Mouse (Mus musculus) CH12.LX (cell line): ENCODE measurements at regions not wholly inside any gene's neighbourhood (a gene's known extent, or its start where the extent isn't known, plus 50 kb on each side); places are given as distances from the start of the nearest gene placed in this dataset.

ENCODE experiments used
- DNase-seq: peaks from one replicate; pipeline ENCODE4 v3.0.0-alpha.2; 2013; ENCODE audit errors: extremely low read depth
- H3K27ac ChIP-seq: 2 replicates; pipeline ENCODE4 v1.5.1; 2012; ENCODE audit warnings: low read depth, mild to moderate bottlenecking, control low read depth, moderate library complexity; ENCODE audit not compliant: insufficient read depth
- H3K27me3 ChIP-seq: replicated peaks from 2 replicates; pipeline ENCODE3; 2012; ENCODE audit warnings: inconsistent platforms
- H3K36me3 ChIP-seq, 2 experiments: replicated peaks in 1 of 2; 2 replicates each; pipeline versions ENCODE3 to v1.6.1; 2012; ENCODE audit warnings: inconsistent platforms in 1 of 2, low read length in 1 of 2, mild to moderate bottlenecking in 1 of 2, mixed read lengths in 1 of 2, moderate library complexity in 1 of 2; ENCODE audit not compliant: control insufficient read depth in 1 of 2, insufficient read depth in 1 of 2
- H3K4me1 ChIP-seq, 2 experiments: 2 replicates each; pipeline ENCODE4 v1.6.1; 2012; ENCODE audit warnings: inconsistent platforms in 1 of 2, moderate library complexity in 1 of 2; ENCODE audit not compliant: insufficient read depth in 2 of 2, control insufficient read depth in 1 of 2
- H3K4me2 ChIP-seq: 2 replicates; pipeline ENCODE4 v1.6.1; 2012; ENCODE audit warnings: low read depth, mild to moderate bottlenecking, control low read depth; ENCODE audit not compliant: poor library complexity, insufficient read depth, severe bottlenecking
- H3K4me3 ChIP-seq, 3 experiments: fragments of 150-350 bp in 1 of 3; sonication (generic) in 1 of 3; replicated peaks in 1 of 3; 2 replicates each; pipeline versions ENCODE3 to v1.5.1; 2011 to 2012; ENCODE audit warnings: low read depth in 2 of 3, low read length in 2 of 3, mild to moderate bottlenecking in 2 of 3, moderate library complexity in 2 of 3, control low read depth in 1 of 3, improper control_type of control experiment in 1 of 3, inconsistent platforms in 1 of 3, mixed read lengths in 1 of 3; ENCODE audit not compliant: poor library complexity in 1 of 3
- H3K79me2 ChIP-seq: replicated peaks from 2 replicates; pipeline ENCODE4 v1.6.1; 2012; ENCODE audit warnings: mild to moderate bottlenecking, moderate library complexity; ENCODE audit not compliant: control insufficient read depth, poor library complexity, insufficient read depth, severe bottlenecking; ENCODE audit errors: extremely low read depth
- H3K9ac ChIP-seq: 2 replicates; pipeline ENCODE4 v1.6.1; 2012; ENCODE audit warnings: low read depth, mild to moderate bottlenecking, control low read depth, moderate library complexity; ENCODE audit not compliant: insufficient read depth
- H3K9me3 ChIP-seq: replicated peaks from 2 replicates; pipeline ENCODE3; 2012; ENCODE audit warnings: low read length, inconsistent platforms, mixed read lengths
- BHLHE40 ChIP-seq: IDR thresholded peaks from 2 replicates; pipeline ENCODE4 v1.6.1; 2011; ENCODE audit warnings: mild to moderate bottlenecking, low read depth, low read length, improper control_type of control experiment
- CHD1 ChIP-seq: IDR thresholded peaks from 2 replicates; pipeline ENCODE4 v1.6.1; 2012; ENCODE audit warnings: low read depth, low read length, improper control_type of control experiment, inconsistent platforms
- CTCF ChIP-seq, 2 experiments: IDR thresholded peaks in 1 of 2; conservative IDR thresholded peaks in 1 of 2; 2 replicates each; pipeline ENCODE4 v1.5.1; 2011 to 2012; ENCODE audit warnings: low read depth in 2 of 2, low read length in 2 of 2, improper control_type of control experiment in 1 of 2, inconsistent platforms in 1 of 2, mild to moderate bottlenecking in 1 of 2, moderate library complexity in 1 of 2
- EP300 ChIP-seq: IDR thresholded peaks from 2 replicates; pipeline ENCODE4 v1.6.1; 2011; ENCODE audit warnings: low read length, improper control_type of control experiment
- ETS1 ChIP-seq: conservative IDR thresholded peaks from 2 replicates; pipeline ENCODE4 v1.6.1; 2012; ENCODE audit warnings: low read depth, mild to moderate bottlenecking, inconsistent platforms, low read length, improper control_type of control experiment, moderate library complexity
- GABPA ChIP-seq: IDR thresholded peaks from 2 replicates; pipeline ENCODE4 v1.6.1; 2012; ENCODE audit warnings: low read depth, low read length, improper control_type of control experiment, inconsistent platforms; ENCODE audit not compliant: insufficient replicate concordance
- JUN ChIP-seq: IDR thresholded peaks from 2 replicates; pipeline ENCODE4 v1.6.1; 2011; ENCODE audit warnings: low read depth, mild to moderate bottlenecking, low read length, improper control_type of control experiment, moderate library complexity; ENCODE audit not compliant: insufficient read depth
- JUND ChIP-seq: conservative IDR thresholded peaks from 2 replicates; pipeline ENCODE4 v1.6.1; 2011; ENCODE audit warnings: low read depth, low read length, improper control_type of control experiment
- KAT2A ChIP-seq: IDR thresholded peaks from 2 replicates; pipeline ENCODE4 v1.6.1; 2012; ENCODE audit warnings: low read length, improper control_type of control experiment, inconsistent platforms; ENCODE audit not compliant: insufficient replicate concordance
- MEF2A ChIP-seq: IDR thresholded peaks from 2 replicates; pipeline ENCODE4 v1.6.1; 2014; ENCODE audit warnings: low read depth, mild to moderate bottlenecking, inconsistent platforms, low read length, improper control_type of control experiment, borderline replicate concordance
- MXI1 ChIP-seq: IDR thresholded peaks from 2 replicates; pipeline ENCODE4 v1.6.1; 2011; ENCODE audit warnings: mild to moderate bottlenecking, low read depth, low read length, improper control_type of control experiment
- MYC ChIP-seq: IDR thresholded peaks from 2 replicates; pipeline ENCODE4 v1.6.1; 2011; ENCODE audit warnings: low read depth, mild to moderate bottlenecking, improper control_type of control experiment, low read length
- NELFE ChIP-seq: IDR thresholded peaks from 2 replicates; pipeline ENCODE4 v1.6.1; 2011; ENCODE audit warnings: low read depth, low read length, improper control_type of control experiment
- NRF1 ChIP-seq: IDR thresholded peaks from 2 replicates; pipeline ENCODE4 v1.6.1; 2014; ENCODE audit warnings: low read depth, mild to moderate bottlenecking, inconsistent platforms, low read length, improper control_type of control experiment, moderate library complexity
- PAX5 ChIP-seq: IDR thresholded peaks from 2 replicates; pipeline ENCODE4 v1.6.1; 2012; ENCODE audit warnings: low read length, inconsistent platforms, mixed read lengths
- RCOR1 ChIP-seq: conservative IDR thresholded peaks from 2 replicates; pipeline ENCODE4 v1.6.1; 2012; ENCODE audit warnings: low read depth, mild to moderate bottlenecking, inconsistent platforms, low read length, improper control_type of control experiment
- SMC3 ChIP-seq: IDR thresholded peaks from 2 replicates; pipeline ENCODE4 v1.6.1; 2011; ENCODE audit warnings: low read depth, low read length, improper control_type of control experiment
- USF1 ChIP-seq: IDR thresholded peaks from 2 replicates; pipeline ENCODE4 v1.6.1; 2014; ENCODE audit warnings: low read depth, mild to moderate bottlenecking, inconsistent platforms, low read length, improper control_type of control experiment
- USF2 ChIP-seq: conservative IDR thresholded peaks from 2 replicates; pipeline ENCODE4 v1.6.1; 2011; ENCODE audit warnings: low read depth, low read length, improper control_type of control experiment
- ZMIZ1 ChIP-seq: IDR thresholded peaks from 2 replicates; pipeline ENCODE4 v1.6.1; 2012; ENCODE audit warnings: low read depth, mild to moderate bottlenecking, inconsistent platforms, low read length, improper control_type of control experiment
- dilution Hi-C: fragments of 300-500 bp; cut with MboI; formaldehyde crosslinking; loops from 2 replicates; pipeline ENCODE4 v1.14.3; 2020; ENCODE audit warnings: low sequenced_read_pairs; ENCODE audit not compliant: extremely low pct_unique_long_range_greater_than_20kb, extremely low pct_ligation_motif_present
- in situ Hi-C: fragments of 300-500 bp; cut with MboI; formaldehyde crosslinking; loops from 3 replicates; pipeline ENCODE4 v1.14.3; 2019; ENCODE audit warnings: low sequenced_read_pairs, low pct_ligation_motif_present, low pct_unique_long_range_greater_than_20kb, mixed read lengths

DNA sequence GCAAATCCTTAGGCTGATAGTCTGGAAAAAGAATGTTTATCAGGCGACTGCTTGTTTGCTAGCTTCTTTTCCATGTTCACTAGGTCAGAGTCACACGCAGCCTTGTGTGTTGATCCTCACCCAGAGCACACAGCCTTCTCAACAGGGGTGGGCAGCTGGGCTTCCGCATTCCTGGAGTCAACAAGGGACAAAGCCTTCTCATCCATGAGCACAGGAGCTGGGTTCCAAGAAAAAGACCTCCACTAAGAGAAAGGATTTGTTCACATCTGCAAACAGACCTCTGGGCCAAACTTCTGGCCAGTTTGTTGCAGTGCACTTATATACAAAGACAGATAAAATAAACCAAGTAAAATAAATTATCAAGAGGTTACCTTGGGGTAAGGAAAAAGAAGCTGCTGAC is 65.6 kb upstream of the Gm45716 start:
- TF ChIP-seq CTCF (conservative IDR thresholded peaks at IDR 0.05 in 1 of 2, IDR thresholded peaks at IDR 0.05 in 1 of 2; ENCODE audit: low read depth in 2 of 2, low read length in 2 of 2): no peak
- TF ChIP-seq CHD1: no peak
- no peak for TF ChIP-seq ZMIZ1
- TF ChIP-seq JUN: no peak
- TF ChIP-seq JUND: no peak
- Histone ChIP-seq H3K27ac (no peak overlapping the region), H3K27me3 (peaks cover 1% of the 10 kb centered on the region), H3K4me2 (no peak overlapping the region), H3K9ac (no peak overlapping the region), H3K79me2 (no peaks in the 10 kb centered on the region), H3K9me3 (no peaks in the 10 kb centered on the region), H3K4me1 (no peaks in the 10 kb centered on the region), H3K36me3 (no peaks in the 10 kb centered on the region), H3K4me3 (no peak overlapping the region)
- dilution Hi-C loops: no loop called here
- in situ Hi-C loops: no loop called here
- no peak for DNase-seq

DNA sequence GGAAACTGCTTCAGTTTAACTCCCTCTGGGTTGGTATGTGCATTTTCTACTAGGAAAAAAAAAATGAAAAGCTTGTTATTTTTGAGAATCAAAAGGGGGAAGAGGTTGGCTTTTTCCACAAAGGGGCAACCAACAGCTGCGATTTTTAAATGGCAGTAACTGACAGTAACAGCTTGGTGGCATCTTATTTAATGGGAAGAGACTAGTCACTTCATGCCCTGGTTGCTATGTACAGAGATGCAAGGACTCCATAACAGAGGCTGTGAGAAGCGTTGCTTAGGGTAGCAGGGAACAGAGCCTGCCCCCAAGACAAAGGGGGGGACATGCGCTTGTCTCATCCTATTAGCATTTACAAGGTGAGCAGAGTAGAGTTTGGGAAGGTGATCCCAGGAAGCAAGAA is 64.8 kb upstream of the Gm45716 start:
- Histone ChIP-seq H3K4me3 (no peak overlapping the region), H3K36me3 (no peaks in the 10 kb centered on the region), H3K27me3 (peaks cover 1% of the 10 kb centered on the region), H3K4me1 (no peaks in the 10 kb centered on the region), H3K9ac (no peak overlapping the region), H3K79me2 (no peaks in the 10 kb centered on the region), H3K27ac (no peak overlapping the region), H3K9me3 (no peaks in the 10 kb centered on the region), H3K4me2 (no peak overlapping the region)
- dilution Hi-C loops (no loop called here), in situ Hi-C loops (no loop called here)
- no peak for DNase-seq
- TF ChIP-seq CTCF (conservative IDR thresholded peaks at IDR 0.05 in 1 of 2, IDR thresholded peaks at IDR 0.05 in 1 of 2; ENCODE audit: low read depth in 2 of 2, low read length in 2 of 2) (no peak), MYC (no peak), GABPA (no peak), BHLHE40 (no peak), KAT2A (no peak), USF2 (no peak), PAX5 (no peak), ETS1 (no peak), ZMIZ1 (no peak), USF1 (no peak), NRF1 (no peak), JUND (no peak), JUN (no peak), SMC3 (no peak), EP300 (no peak), RCOR1 (no peak), NELFE (no peak), MEF2A (no peak), MXI1 (no peak)
